Mouse (Mus musculus): ENCODE measurements around the gene Coq8b. TPM values are rescaled to one million over a fixed set of nuclear protein-coding genes. Genes with fewer than 3 reads are reported as not detected.

Coq8b gene
- total and polyA plus RNA-seq, 2 experiments from 2014 or later: 15.1 to 26.0 TPM

- no peaks in the 10 kb centered on the region for H3K9me3 ChIP-seq (ENCODE audit: low read length)
- no peak for DNase-seq (ENCODE audit: low spot score)
- no peak for ATAC-seq (ENCODE audit: low FRiP score)
- no peaks in the 10 kb centered on the region for H3K36me3 ChIP-seq (ENCODE audit: insufficient read depth, low read length)
- H3K4me3 ChIP-seq (ENCODE audit: low read depth, low read length): no peak overlapping the region
- no peak overlapping the region for H3K4me2 ChIP-seq (ENCODE audit: low read depth, low read length, poor library complexity, severe bottlenecking)
- WGBS: 64% methylated on average over 2 of the region's 2 CpGs
- no peaks in the 10 kb centered on the region for H3K27me3 ChIP-seq (ENCODE audit: insufficient read depth, low read length)
- no peak for TF ChIP-seq CTCF (IDR thresholded peaks at IDR 0.05)
- H3K9ac ChIP-seq (replicated peaks; ENCODE audit: low read length, poor library complexity, severe bottlenecking): no peak overlapping the region
- H3K4me1 ChIP-seq (ENCODE audit: insufficient read depth, low read length): no peaks in the 10 kb centered on the region
- no peak overlapping the region for H3K27ac ChIP-seq (ENCODE audit: low read depth, low read length)
Observed at GRCm38 (mm10) chr7:27290555-27290954, 57.7 kb downstream of the Coq8b start.

DNA sequence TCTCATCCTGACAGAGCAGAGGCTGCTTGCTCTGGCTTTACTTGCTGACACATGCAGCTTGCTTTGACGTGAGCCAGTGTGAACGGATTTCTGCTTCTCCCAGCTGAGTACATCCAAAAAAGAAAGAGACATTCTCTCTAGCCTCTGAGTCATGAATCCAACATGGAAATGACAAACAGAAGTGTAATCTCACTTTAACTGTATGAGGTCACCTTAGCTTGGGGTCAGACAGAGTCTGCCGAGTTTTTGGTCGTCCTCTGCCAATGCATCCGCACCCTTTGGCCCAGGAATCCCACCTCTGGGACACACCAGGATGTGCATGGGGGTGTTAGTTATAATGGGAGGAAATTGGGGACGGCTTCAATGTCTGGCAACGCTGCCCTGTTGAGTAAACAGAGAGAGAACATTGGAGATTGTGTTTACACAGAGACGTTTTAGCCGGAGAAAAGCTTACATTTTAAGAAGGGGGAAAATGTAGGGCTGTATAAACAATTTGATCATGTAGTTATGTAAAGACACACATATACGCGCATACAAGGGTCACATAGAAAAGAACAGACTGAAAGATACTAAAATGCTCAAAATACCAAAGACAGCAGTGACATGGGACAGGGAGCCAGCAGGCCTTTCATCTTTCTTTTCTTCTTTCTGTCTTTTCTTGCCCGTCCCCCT lies 59.1 kb downstream of the Coq8b start:
- Histone ChIP-seq H3K4me2 (ENCODE audit: low read depth, low read length, poor library complexity, severe bottlenecking) (no peak overlapping the region), H3K27me3 (ENCODE audit: insufficient read depth, low read length) (no peaks in the 10 kb centered on the region), H3K36me3 (ENCODE audit: insufficient read depth, low read length) (no peaks in the 10 kb centered on the region), H3K27ac (ENCODE audit: low read depth, low read length) (no peak overlapping the region), H3K4me1 (ENCODE audit: insufficient read depth, low read length) (no peaks in the 10 kb centered on the region), H3K9ac (replicated peaks; ENCODE audit: low read length, poor library complexity, severe bottlenecking) (no peak overlapping the region), H3K4me3 (ENCODE audit: low read depth, low read length) (no peak overlapping the region), H3K9me3 (ENCODE audit: low read length) (no peaks in the 10 kb centered on the region)
- TF ChIP-seq CTCF (IDR thresholded peaks at IDR 0.05): no peak
- ATAC-seq (ENCODE audit: low FRiP score): no peak
- 72% methylated on average over 12 of the region's 12 CpGs for WGBS
- DNase-seq (ENCODE audit: low spot score): no peak

DNA sequence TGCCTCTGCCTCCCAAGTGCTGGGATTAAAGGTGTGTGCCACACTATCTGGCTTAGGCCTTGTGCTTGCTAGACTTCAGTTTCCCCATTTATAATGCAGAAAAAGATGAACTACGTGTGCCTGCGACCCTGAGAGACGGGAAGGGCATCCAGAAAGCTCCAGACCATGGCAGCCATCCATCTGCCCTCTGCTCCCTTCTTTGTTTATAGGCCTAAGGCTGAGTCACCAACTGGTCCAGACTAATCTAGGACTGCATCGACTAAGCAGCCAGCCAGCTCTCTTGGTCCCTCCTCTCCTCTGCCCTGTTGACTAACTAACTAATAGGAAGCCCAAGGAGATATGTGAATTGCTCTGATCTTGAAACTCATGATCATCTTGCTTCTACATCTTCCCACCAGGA lies 63.1 kb downstream of the Coq8b start:
- no peaks in the 10 kb centered on the region for H3K36me3 ChIP-seq (ENCODE audit: insufficient read depth, low read length)
- H3K9me3 ChIP-seq (ENCODE audit: low read length): no peaks in the 10 kb centered on the region
- DNase-seq (ENCODE audit: low spot score) (no peak), ATAC-seq (ENCODE audit: low FRiP score) (no peak)
- H3K4me2 ChIP-seq (ENCODE audit: low read depth, low read length, poor library complexity, severe bottlenecking): no peak overlapping the region
- no peak overlapping the region for H3K4me3 ChIP-seq (ENCODE audit: low read depth, low read length)
- no peak overlapping the region for H3K9ac ChIP-seq (replicated peaks; ENCODE audit: low read length, poor library complexity, severe bottlenecking)
- H3K27me3 ChIP-seq (ENCODE audit: insufficient read depth, low read length): no peaks in the 10 kb centered on the region
- TF ChIP-seq CTCF (IDR thresholded peaks at IDR 0.05): no peak
- no peak overlapping the region for H3K27ac ChIP-seq (ENCODE audit: low read depth, low read length)
- no peaks in the 10 kb centered on the region for H3K4me1 ChIP-seq (ENCODE audit: insufficient read depth, low read length)
- WGBS: 90% methylated on average over 4 of the region's 4 CpGs

DNA sequence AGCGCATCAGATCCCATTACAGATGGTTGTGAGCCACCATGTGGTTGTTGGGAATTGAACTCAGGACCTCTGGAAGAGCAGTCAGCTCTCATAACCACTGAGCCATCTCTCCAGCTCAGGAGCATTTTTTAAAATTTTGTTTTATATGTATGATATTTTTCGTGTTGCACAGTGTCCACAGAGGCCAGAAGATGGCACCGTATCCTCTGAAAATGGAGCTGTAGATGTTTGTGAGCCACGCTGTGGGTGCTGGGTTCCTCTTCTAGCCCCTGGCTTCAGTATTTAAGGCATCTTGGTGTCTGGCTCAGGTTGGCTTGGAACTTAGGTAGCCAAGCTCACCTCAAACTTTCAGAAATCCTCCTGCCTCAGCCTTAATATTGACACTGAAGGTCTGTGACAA lies 63.7 kb downstream of the Coq8b start:
- ATAC-seq (ENCODE audit: low FRiP score) (no peak), DNase-seq (ENCODE audit: low spot score) (no peak)
- Histone ChIP-seq H3K4me1 (ENCODE audit: insufficient read depth, low read length) (no peaks in the 10 kb centered on the region), H3K9me3 (ENCODE audit: low read length) (no peaks in the 10 kb centered on the region), H3K4me3 (ENCODE audit: low read depth, low read length) (no peak overlapping the region), H3K4me2 (ENCODE audit: low read depth, low read length, poor library complexity, severe bottlenecking) (no peak overlapping the region), H3K27ac (ENCODE audit: low read depth, low read length) (no peak overlapping the region), H3K36me3 (ENCODE audit: insufficient read depth, low read length) (no peaks in the 10 kb centered on the region), H3K9ac (replicated peaks; ENCODE audit: low read length, poor library complexity, severe bottlenecking) (no peak overlapping the region), H3K27me3 (ENCODE audit: insufficient read depth, low read length) (no peaks in the 10 kb centered on the region)
- TF ChIP-seq CTCF (IDR thresholded peaks at IDR 0.05): no peak
- WGBS: 91% methylated on average over 4 of the region's 4 CpGs

DNA sequence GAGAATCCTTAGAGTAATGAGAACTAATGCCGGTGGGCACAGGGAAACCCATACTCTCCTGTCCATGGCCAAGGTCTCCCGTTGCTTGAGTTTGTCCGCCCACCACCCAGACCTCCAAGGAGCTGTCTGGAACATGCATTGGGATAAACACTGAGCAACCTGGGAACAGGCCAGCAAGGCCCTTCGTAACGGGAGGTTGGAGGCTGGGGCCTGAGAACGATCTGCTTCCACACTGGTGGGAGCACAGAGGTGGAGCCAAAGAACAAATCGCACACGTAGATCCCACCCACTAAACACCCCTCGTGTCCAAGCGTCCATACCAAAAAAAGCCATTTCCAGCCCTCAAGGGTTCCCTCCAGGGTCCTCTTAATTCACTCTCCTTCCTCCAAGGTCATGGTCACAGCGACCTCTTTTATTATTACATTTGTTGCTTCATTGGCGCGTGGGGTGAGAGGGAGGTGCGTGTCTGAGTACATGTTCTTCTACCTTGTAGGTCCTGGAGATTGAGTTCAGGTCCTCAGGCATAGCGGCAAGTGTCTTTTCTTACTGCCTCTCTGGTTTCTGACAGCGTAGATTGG lies 65.3 kb downstream of the Coq8b start:
- H3K9ac ChIP-seq (replicated peaks; ENCODE audit: low read length, poor library complexity, severe bottlenecking): no peak overlapping the region
- ATAC-seq (ENCODE audit: low FRiP score) (no peak), DNase-seq (ENCODE audit: low spot score) (no peak)
- H3K9me3 ChIP-seq (ENCODE audit: low read length): no peaks in the 10 kb centered on the region
- no peaks in the 10 kb centered on the region for H3K27me3 ChIP-seq (ENCODE audit: insufficient read depth, low read length)
- no peak overlapping the region for H3K27ac ChIP-seq (ENCODE audit: low read depth, low read length)
- H3K4me3 ChIP-seq (ENCODE audit: low read depth, low read length): no peak overlapping the region
- no peak overlapping the region for H3K4me2 ChIP-seq (ENCODE audit: low read depth, low read length, poor library complexity, severe bottlenecking)
- H3K4me1 ChIP-seq (ENCODE audit: insufficient read depth, low read length): no peaks in the 10 kb centered on the region
- no peak for TF ChIP-seq CTCF (IDR thresholded peaks at IDR 0.05)
- 88% methylated on average over 16 of the region's 16 CpGs for WGBS
- H3K36me3 ChIP-seq (ENCODE audit: insufficient read depth, low read length): no peaks in the 10 kb centered on the region

- Histone ChIP-seq H3K27ac (ENCODE audit: low read depth, low read length) (no peak overlapping the region), H3K4me2 (ENCODE audit: low read depth, low read length, poor library complexity, severe bottlenecking) (no peak overlapping the region), H3K9me3 (ENCODE audit: low read length) (no peaks in the 10 kb centered on the region), H3K4me3 (ENCODE audit: low read depth, low read length) (no peak overlapping the region), H3K9ac (replicated peaks; ENCODE audit: low read length, poor library complexity, severe bottlenecking) (no peak overlapping the region), H3K36me3 (ENCODE audit: insufficient read depth, low read length) (no peaks in the 10 kb centered on the region), H3K27me3 (ENCODE audit: insufficient read depth, low read length) (no peaks in the 10 kb centered on the region), H3K4me1 (ENCODE audit: insufficient read depth, low read length) (no peaks in the 10 kb centered on the region)
- 89% methylated on average over 6 of the region's 6 CpGs for WGBS
- TF ChIP-seq CTCF (IDR thresholded peaks at IDR 0.05): no peak
- peak; percentile 28 for DNase-seq (ENCODE audit: low spot score)
- no peak for ATAC-seq (ENCODE audit: low FRiP score)
Observed at GRCm38 (mm10) chr7:27298816-27299215, 66.0 kb downstream of the Coq8b start.
